Mouse (Mus musculus) heart, postnatal 0 days (tissue): ENCODE results near the gene Retnla.

Experiments used
- CTCF ChIP-seq: IDR thresholded peaks from 2 replicates; pipeline ENCODE4 v1.5.1; 2016; ENCODE audit warnings: antibody characterized with exemption, control low read depth, low read depth
- EP300 ChIP-seq: IDR thresholded peaks from 2 replicates; pipeline ENCODE4 v1.6.1; 2016; ENCODE audit warnings: antibody characterized with exemption, low read depth

- TF ChIP-seq CTCF (no peak), EP300 (no peak)
Measured at GRCm38 (mm10) chr16:48798285-48798684, 44.1 kb upstream of the Retnla start.
